ENCODE assay signal across 11 mouse cellular contexts in genomic region chr10:70799906-70800305, GRCm38 (mm10).
DNase-seq lines count a peak whose midpoint lies in the region; ATAC-seq and TF ChIP-seq lines count a peak whose summit lies in the region.
"Had no signal": no experiment of that assay in that cellular context is flagged by ENCODE, and none has a peak within 500 bp of the region (broad histone marks: within the 10 kb centered on the region; RNA-seq: fewer than 3 reads in every experiment).

No protein-coding gene starts in this region.

- H3K4me1 ChIP-seq in heart, embryonic 10.5 days, result no peaks in the 10 kb centered on the region
- peaks cover 3% of the 10 kb centered on the region; the same call in 1 of the 2 replicates for H3K4me1 ChIP-seq in embryonic fibroblast, embryonic 13.5 days (ENCODE audit: control insufficient read depth, insufficient read depth, low read length)
- peaks cover 10% of the 10 kb centered on the region; the same call in 1 of the 2 replicates for H3K4me1 ChIP-seq in hindbrain, postnatal 0 days (ENCODE audit: insufficient read depth, low read length)
- H3K4me1 ChIP-seq: embryonic facial prominence, embryonic 12.5 days had no signal

- H3K27ac ChIP-seq in heart, embryonic 10.5 days, result no peak overlapping the region
- H3K27ac ChIP-seq in embryonic fibroblast, embryonic 13.5 days (ENCODE audit: insufficient read depth, low read length), result peak overlapping the region; percentile 67
- peak overlapping the region; percentile 60 for H3K27ac ChIP-seq in hindbrain, postnatal 0 days
- H3K27ac ChIP-seq: embryonic facial prominence, embryonic 12.5 days had no signal

- no peak overlapping the region for H3K9ac ChIP-seq in hindbrain, postnatal 0 days (replicated peaks; ENCODE audit: low read length)
- H3K9ac ChIP-seq: embryonic facial prominence, embryonic 12.5 days had no signal

- no peak for TF ChIP-seq CTCF in embryonic fibroblast, embryonic 13.5 days (IDR thresholded peaks at IDR 0.05; ENCODE audit: borderline replicate concordance, insufficient read depth, low read length)
- no peak for TF ChIP-seq CTCF in hindbrain, postnatal 0 days (IDR thresholded peaks at IDR 0.05; ENCODE audit: low read depth)

- H3K4me2 ChIP-seq in hindbrain, postnatal 0 days (ENCODE audit: low read depth, low read length), result no peak overlapping the region
- H3K4me2 ChIP-seq: embryonic facial prominence, embryonic 12.5 days had no signal

- H3K27me3 ChIP-seq in heart, embryonic 10.5 days (ENCODE audit: insufficient read depth, poor library complexity, severe bottlenecking), result no peaks in the 10 kb centered on the region
- H3K27me3 ChIP-seq in hindbrain, postnatal 0 days (ENCODE audit: insufficient read depth, low read length), result no peaks in the 10 kb centered on the region
- H3K27me3 ChIP-seq: embryonic facial prominence, embryonic 12.5 days; neural tube, embryonic 13.5 days had no signal

- no peak overlapping the region for H3K4me3 ChIP-seq in heart, embryonic 10.5 days
- no peak overlapping the region for H3K4me3 ChIP-seq in embryonic fibroblast, embryonic 13.5 days (ENCODE audit: insufficient read depth, low read length)
- H3K4me3 ChIP-seq in hindbrain, postnatal 0 days (ENCODE audit: low read length), result no peak overlapping the region
- H3K4me3 ChIP-seq: embryonic facial prominence, embryonic 12.5 days; neural tube, embryonic 13.5 days had no signal

- H3K9me3 ChIP-seq in heart, embryonic 10.5 days, result no peaks in the 10 kb centered on the region
- no peaks in the 10 kb centered on the region for H3K9me3 ChIP-seq in hindbrain, postnatal 0 days (ENCODE audit: low read length)
- H3K9me3 ChIP-seq: embryonic facial prominence, embryonic 12.5 days; neural tube, embryonic 13.5 days had no signal

- no peak for TF ChIP-seq POLR2A in embryonic fibroblast, embryonic 13.5 days (IDR thresholded peaks at IDR 0.05; ENCODE audit: low read depth, low read length)

- no peaks in the 10 kb centered on the region for H3K36me3 ChIP-seq in heart, embryonic 10.5 days
- H3K36me3 ChIP-seq in hindbrain, postnatal 0 days (ENCODE audit: insufficient read depth, low read length), result no peaks in the 10 kb centered on the region
- H3K36me3 ChIP-seq: embryonic facial prominence, embryonic 12.5 days; neural tube, embryonic 13.5 days had no signal

- 82% methylated on average over 5 of the region's 5 CpGs for WGBS in heart, embryonic 10.5 days
- WGBS in hindbrain, postnatal 0 days, result 75% methylated on average over 5 of the region's 5 CpGs

- ATAC-seq in hindbrain, postnatal 0 days, result peak; percentile 59; the same call in 1 of the 2 replicates
- no peak for ATAC-seq in inflammation-experienced regulatory T-cells, adult 6 months
- ATAC-seq in megakaryocyte progenitor cell, adult 5-6 weeks (replicated peaks; ENCODE audit: poor library complexity), result no peak

- peak; percentile 30 for DNase-seq in heart, adult 8-10 months (ENCODE audit: low spot score)
- no peak for DNase-seq in heart, embryonic 10.5 days (ENCODE audit: low spot score)
- peak; percentile 61 for DNase-seq in NIH3T3 (ENCODE audit: low read depth)
- peak; percentile 51 for DNase-seq in hindbrain, postnatal 0 days (ENCODE audit: low spot score)
- no peak for DNase-seq in kidney, postnatal 25 days
- DNase-seq: kidney, adult 2 months had no signal

Comparison
In these comparisons a context has a peak if more than half of its experiments do, and no peak if none do; other contexts are left out.
1. DNase-seq: peak in heart, adult 8-10 months (single experiment), NIH3T3 (single experiment) and hindbrain, postnatal 0 days (single experiment); none in heart, embryonic 10.5 days (single experiment) and kidney, postnatal 25 days (0 of 2).